Mouse (Mus musculus): ENCODE data around the gene D6Wsu163e. TPM values are rescaled to one million over a fixed set of nuclear protein-coding genes. Genes with fewer than 3 reads are reported as not detected.

D6Wsu163e gene
- 3.5 and 4.8 TPM in 2 replicates for polyA plus RNA-seq (2012; rRNA removed)

GRCm38 (mm10) chr6:126939487-126940171 is at the start of gene D6Wsu163e, which contains the start of gene Rad51ap1:
TSS of gene D6Wsu163e (plus strand) at chr6:126939962.
TSS of gene Rad51ap1 (minus strand) at chr6:126939587.
- peak; percentile 70 for DNase-seq (ENCODE audit: low read depth, low spot score)
- WGBS = under 1% methylated on average over 33 of the region's 33 CpGs

GRCm38 (mm10) chr6:126907378-126907777 is 32.4 kb upstream of the D6Wsu163e start:
- DNase-seq (ENCODE audit: low read depth, low spot score) = no peak
- 84% methylated on average over 4 of the region's 5 CpGs for WGBS

GRCm38 (mm10) chr6:126907876-126908275 is 31.9 kb upstream of the D6Wsu163e start:
- DNase-seq (ENCODE audit: low read depth, low spot score) = no peak
- 44% methylated on average over 3 of the region's 3 CpGs for WGBS

GRCm38 (mm10) chr6:126910727-126911126 is 29.0 kb upstream of the D6Wsu163e start:
- 62% methylated on average over 4 of the region's 4 CpGs for WGBS
- DNase-seq (ENCODE audit: low read depth, low spot score) = no peak

GRCm38 (mm10) chr6:126914928-126915327 is 24.8 kb upstream of the D6Wsu163e start:
- 78% methylated on average over 5 of the region's 5 CpGs for WGBS
- no peak for DNase-seq (ENCODE audit: low read depth, low spot score)

GRCm38 (mm10) chr6:126921111-126921881 is 18.5 kb upstream of the D6Wsu163e start, which contains the start of gene Dyrk4:
TSS of gene Dyrk4 (minus strand) at chr6:126921839.
- 7% methylated on average over 21 of the region's 21 CpGs for WGBS
- DNase-seq (ENCODE audit: low read depth, low spot score) = peak; percentile 33

GRCm38 (mm10) chr6:126932896-126933295 is 6.9 kb upstream of the D6Wsu163e start:
- WGBS = 84% methylated on average over 2 of the region's 2 CpGs
- DNase-seq (ENCODE audit: low read depth, low spot score) = no peak

GRCm38 (mm10) chr6:126938047-126938446 is 1.7 kb upstream of the D6Wsu163e start:
- 77% methylated on average over 2 of the region's 2 CpGs for WGBS
- DNase-seq (ENCODE audit: low read depth, low spot score) = no peak

DNA sequence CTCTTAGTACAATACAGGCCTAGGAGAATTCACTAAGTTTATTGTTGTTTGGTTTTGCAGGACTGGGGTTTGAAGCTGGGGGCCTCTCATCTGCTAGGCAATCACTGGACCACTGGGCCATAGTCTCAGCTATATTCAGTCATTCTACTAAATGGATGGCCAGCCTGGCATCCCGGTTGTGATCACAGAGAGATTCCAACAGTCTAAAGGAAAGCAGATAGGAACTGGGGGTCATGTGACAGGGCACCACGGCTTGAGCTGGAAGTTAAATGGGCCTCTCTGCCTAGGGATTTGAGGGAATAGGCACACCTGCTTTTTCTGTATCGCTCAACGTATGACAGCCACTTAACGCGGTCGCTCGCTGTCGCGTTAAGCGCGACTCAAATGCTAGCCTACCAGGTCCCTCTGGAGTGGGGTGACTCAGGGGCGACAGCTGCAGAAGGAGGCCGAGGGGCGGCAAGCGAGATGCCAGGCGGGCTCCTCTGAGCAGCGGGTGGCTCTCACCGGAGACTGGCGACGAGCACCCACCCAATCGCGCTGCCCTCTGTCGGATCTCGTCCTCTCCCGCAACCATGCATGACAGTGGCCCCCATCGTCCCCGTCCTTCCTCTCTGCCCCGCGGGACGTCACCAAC is 792 bp upstream of the D6Wsu163e start:
- WGBS = under 1% methylated on average over 31 of the region's 31 CpGs
- no peak for DNase-seq (ENCODE audit: low read depth, low spot score)

GRCm38 (mm10) chr6:126940451-126940850 is 689 bp downstream of the D6Wsu163e start:
- 2% methylated on average over 5 of the region's 5 CpGs for WGBS
- DNase-seq (ENCODE audit: low read depth, low spot score) = no peak

DNA sequence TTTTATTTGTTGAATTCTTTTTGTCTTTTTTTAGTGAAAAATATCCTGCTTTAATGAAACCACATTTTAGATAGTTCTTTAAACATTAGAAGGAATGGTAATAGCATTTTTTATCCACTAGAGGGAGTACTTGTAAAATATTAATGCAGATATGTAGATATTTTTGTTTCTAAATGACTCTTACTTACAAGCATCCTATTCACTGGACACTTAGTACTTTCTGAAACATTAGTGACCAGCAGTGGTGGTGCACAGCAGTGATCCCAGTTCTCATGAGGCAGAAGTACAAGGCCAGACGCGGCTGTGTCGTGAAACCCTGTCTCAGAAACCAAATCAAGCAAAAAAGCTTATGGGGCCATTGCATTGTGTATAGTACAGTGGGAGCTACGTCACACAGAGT is 8.6 kb downstream of the D6Wsu163e start:
- 87% methylated on average over 4 of the region's 4 CpGs for WGBS
- no peak for DNase-seq (ENCODE audit: low read depth, low spot score)

DNA sequence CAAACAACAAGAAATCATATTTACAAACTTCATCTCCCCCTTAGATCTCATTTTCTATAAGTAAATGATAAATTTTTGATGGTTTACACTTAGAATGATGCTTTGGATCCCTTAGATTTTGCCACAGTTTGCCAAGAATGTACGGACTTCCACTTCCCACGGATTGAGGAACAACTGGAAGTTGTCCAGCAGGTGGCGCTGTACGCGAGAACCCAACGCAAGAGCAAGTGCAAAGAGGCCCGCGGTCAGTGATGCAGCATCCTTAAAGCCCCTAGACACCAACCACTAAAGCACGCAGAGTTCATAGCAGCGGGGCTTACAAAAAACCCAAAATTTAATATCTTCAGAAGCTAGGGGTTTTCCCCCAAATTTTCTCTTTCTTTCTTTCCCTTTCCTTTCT is 16.0 kb downstream of the D6Wsu163e start:
- DNase-seq (ENCODE audit: low read depth, low spot score) = peak; percentile 31
- WGBS = 7% methylated on average over 10 of the region's 10 CpGs

DNA sequence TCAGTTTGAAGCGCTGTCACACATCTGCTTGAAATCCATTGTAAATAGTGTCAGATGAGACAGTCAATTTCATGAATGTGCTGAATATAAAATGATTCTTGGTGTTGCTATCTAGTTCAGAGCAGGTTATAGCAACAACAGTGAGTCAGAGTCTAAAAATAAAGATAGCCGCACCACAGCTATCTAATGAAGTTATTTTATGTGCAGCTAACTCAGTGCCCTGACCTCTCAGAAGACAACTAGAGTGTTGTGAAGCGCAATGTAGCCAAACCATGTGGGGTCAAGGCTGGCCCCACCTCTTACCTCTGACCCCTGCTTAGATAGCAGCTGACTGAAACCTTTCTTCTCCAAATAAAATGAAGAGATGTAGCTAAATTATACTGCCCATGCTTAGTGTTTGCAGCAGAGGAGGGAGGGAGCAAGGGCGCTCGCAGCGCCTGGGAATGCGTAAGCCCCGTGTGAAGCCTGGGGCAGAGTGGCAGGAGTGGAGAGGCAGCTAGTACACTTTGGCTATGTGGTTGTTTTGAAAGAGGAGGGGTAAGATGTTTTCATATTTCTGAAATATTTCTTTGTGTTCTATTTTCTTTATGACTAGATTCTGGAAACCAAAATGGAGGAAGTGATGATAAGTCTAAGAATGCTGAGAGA is 21.7 kb downstream of the D6Wsu163e start:
- WGBS = 88% methylated on average over 8 of the region's 8 CpGs
- DNase-seq (ENCODE audit: low read depth, low spot score) = no peak

DNA sequence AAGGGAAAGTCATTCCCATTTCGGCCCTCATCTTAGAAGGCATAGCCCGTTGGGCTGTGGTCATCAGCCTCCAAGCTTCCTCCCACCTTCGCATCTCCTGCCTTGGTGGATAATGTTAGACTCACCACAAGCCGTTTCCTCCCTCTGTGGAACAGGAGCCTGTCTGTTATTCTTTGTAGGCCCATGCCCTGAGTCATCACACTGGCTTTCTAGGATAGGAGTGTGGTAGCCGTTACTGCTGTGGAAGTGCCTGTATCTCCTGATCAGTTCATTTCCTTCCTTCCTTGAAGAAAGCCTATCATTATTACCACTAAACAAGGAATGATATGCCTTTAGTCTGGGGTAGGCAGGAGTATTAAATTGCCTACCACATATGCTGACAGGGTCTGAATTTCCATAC is 22.9 kb downstream of the D6Wsu163e start:
- 91% methylated on average over 5 of the region's 5 CpGs for WGBS
- DNase-seq (ENCODE audit: low read depth, low spot score) = no peak

DNA sequence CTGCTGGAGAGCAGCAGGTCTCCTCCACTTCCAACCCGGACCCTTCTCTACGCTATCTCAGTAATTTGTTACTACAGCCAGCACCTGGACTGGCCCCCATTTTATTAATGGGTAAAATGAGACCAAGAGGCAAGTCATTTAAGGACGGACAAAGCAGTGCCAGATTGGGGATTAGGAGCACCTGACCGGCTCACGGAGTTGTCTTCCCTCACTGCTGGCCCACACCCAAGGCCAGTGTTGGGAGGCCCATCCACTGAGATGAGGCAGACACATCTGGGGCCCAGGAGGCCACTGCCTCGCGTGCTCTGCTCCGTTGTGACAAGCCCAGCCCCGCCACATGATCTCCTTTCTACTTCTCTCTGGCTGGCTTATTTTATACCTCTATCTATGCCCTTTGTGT is 23.7 kb downstream of the D6Wsu163e start:
- no peak for DNase-seq (ENCODE audit: low read depth, low spot score)
- 89% methylated on average over 9 of the region's 9 CpGs for WGBS

DNA sequence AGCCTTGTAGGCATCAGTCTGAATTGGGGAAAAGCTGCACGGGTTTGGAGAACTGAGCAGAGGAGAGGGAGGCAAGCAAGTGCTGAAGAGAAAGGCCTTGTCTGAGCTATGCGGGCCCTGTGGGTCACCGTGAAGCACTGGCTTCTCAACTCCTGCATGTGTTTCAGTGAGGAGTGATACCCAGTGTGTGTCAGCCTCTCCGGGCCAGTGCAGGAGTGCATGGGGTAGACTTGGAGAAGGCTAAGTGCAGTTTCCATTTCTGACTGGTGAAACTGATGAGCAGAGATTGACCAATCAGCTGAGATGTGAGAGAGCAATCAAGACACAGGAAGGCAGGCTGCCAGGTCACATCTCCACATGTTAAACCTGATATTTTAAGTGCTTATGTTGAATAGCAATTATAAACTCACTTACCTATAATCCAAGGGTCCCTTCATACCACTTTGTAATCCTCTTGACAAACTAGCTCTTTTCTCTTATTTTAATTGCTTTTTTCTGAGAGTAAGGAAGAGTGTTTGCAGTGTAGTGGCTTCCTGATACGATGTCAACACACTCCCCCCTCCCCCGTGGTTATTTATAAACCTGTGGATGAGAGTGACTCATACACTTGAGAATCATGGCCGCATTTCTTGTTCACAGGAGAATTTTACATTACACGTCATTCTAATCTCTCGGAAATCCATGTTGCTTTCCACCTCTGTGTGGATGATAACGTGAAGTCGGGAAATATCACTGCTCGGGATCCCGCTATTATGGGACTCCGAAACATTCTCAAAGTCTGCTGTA is 26.7 kb downstream of the D6Wsu163e start:
- no peak for DNase-seq (ENCODE audit: low read depth, low spot score)

DNA sequence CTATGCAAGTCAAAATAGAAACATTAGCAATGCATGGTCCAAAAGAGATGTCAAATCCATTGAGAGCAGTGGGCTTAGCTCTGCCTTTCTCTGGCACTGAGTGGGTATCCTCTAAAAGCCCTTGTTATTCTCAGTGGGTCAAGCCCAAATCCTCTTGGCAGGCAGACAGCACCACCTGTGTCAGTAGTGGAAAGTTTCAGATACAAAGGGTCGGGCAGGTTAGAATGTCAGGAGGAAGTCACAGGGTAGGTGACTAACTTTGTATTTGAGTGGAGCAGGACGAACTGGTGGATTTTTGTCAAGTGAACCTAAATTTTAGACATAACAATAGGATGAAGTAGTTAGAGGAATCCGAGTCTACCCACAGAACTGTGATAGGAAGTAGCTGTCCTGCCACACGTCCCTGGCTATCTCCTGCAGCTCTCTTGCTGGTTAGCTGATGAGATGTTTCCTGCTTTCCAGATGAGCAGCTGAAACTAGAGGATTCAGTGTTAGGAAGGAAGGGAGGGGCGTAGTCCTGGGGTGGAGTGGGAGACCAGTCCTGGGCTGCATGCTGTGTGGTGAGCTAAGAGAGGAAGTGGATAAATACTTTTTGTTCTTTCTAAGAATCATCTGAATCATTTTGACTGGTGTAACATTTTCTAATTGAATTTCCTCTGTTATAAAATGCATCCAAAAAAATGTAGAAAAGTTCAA is 41.9 kb downstream of the D6Wsu163e start:
- 45% methylated on average over 5 of the region's 5 CpGs for WGBS
- no peak for DNase-seq (ENCODE audit: low read depth, low spot score)

More for the DNA sequence above, 26.7 kb downstream of the D6Wsu163e start:
- 78% methylated on average over 14 of the region's 14 CpGs for WGBS

- DNase-seq (ENCODE audit: low read depth, low spot score) = no peak
- 59% methylated on average over 2 of the region's 2 CpGs for WGBS
Observed at GRCm38 (mm10) chr6:126993676-126994075, 53.9 kb downstream of the D6Wsu163e start.

GRCm38 (mm10) chr6:126995494-126995893 is 55.7 kb downstream of the D6Wsu163e start:
- WGBS = 86% methylated on average over 3 of the region's 3 CpGs
- no peak for DNase-seq (ENCODE audit: low read depth, low spot score)

Measured in large intestine, adult 2 months (tissue).